Mouse (Mus musculus) monocyte, adult 2 months (primary cell): ENCODE data around the gene AC153137.1.
"Not testable (repeated sequence)": the region's sequence is repeated elsewhere in the genome, so short reads cannot be mapped to it uniquely, and the experiment has no call there.

ENCODE experiments used
- DNase-seq, 2 experiments: peaks; one replicate each; pipeline ENCODE4 v3.0.0; 2022; ENCODE audit warnings: low spot score in 2 of 2, low read depth in 1 of 2

AC153137.1 gene

GRCm38 (mm10) chr1:30977868-30978267 lies at the start of gene AC153137.1:
TSS of gene AC153137.1 (minus strand) at chr1:30977968.
- DNase-seq, result not testable (repeated sequence)

DNA sequence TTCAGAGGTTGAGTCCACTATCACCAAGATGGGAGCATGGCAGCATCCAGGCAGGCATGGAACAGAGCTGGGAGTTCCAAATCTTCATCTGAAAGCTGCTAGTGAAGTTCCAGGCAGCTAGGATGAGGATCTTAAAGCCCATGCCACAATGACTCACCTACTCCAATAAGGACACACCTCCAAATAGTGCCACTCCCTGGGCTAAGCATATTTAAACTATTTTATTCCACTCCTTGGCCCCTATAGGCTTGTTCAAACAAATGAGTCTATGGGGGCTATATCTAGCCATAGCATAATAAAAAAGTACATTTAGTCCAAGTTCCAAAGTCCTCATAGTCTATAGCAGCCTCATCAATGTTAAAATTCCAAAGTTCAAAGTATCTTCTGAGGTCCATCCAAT lies 45.4 kb upstream of the AC153137.1 start:
- no peak for DNase-seq

GRCm38 (mm10) chr1:31019283-31019682 lies 41.5 kb upstream of the AC153137.1 start:
- no peak for DNase-seq

DNA sequence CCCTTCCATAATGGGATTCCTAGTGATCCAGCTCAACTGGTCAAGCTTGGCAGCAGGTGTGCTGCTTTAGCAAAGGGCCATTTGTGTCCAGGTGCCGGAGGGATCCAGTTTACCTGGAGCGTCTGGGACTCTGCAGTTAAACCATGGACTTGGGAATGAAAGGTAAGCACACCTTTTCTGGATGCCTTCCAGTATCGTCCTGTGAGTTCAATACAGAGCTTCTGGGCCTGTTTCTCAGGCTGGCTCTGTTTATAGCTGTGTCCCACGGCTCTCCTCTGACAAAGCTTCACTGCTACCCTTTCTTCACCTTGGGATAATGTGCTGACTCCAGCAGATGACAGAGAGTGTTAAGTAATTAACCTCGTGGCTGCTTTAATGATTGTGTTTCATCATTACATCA lies 39.6 kb upstream of the AC153137.1 start:
- DNase-seq, result no peak

DNA sequence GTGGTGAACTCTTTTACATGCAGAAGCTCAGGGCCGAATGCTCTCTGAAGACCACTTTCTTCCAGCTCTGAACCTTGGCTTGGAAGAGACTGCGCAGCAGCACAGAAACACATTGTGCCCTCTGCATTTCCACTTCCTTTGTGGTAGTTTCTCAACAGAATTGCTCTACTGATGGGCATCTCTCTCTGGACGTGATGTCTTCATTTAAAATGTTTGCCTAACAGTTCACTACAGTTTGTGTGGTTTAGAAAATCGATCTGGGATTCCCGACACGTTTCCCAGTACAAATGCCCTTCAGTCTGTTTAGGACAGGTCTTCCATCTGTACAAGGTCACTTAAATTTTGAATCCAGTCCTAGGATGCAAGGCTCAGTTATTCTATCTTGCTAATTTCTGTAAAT lies 38.3 kb upstream of the AC153137.1 start:
- DNase-seq, result no peak

- no peak for DNase-seq
Measured at GRCm38 (mm10) chr1:31015261-31015660, 37.5 kb upstream of the AC153137.1 start.

GRCm38 (mm10) chr1:30977239-30977638 lies 529 bp downstream of the AC153137.1 start:
- not testable (repeated sequence) for DNase-seq

DNA sequence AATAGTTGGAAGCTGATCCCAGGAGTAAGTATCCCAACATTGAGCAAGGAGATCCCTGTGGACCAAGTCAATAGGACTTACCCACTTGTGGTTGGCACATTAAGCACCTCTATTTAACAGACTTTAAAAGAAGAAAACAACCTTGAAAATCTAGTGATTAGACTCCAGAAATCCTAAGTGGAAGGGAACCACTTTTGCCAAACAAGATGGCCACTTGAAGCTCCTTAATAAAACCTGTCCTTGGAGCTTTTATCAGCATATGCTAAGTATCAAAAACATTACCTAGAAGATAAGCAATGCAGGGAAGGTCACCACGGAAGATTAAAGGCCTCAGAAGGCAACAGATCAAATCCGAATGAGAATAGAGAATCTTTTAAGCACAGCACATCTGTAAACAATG lies 26.0 kb downstream of the AC153137.1 start:
- DNase-seq, result no peak

DNA sequence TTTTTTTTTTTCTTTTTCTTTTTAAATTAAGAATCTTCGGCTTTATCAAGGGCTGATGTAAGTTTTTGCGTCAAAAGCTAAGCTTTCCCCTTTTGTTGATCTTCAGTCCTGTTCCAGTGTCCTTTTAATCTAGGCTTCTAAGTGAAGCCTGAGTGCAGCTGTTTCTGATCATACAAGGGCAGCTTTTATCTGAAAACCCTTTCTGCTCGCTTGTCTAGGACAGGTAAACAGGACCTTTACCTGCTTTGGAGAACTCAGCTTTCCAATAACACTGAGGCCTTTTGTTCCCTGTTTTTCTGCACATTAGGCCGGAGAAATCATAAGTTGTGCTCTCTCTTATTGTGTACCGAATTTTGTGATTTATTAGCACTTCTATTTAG lies 27.3 kb downstream of the AC153137.1 start:
- no peak for DNase-seq

DNA sequence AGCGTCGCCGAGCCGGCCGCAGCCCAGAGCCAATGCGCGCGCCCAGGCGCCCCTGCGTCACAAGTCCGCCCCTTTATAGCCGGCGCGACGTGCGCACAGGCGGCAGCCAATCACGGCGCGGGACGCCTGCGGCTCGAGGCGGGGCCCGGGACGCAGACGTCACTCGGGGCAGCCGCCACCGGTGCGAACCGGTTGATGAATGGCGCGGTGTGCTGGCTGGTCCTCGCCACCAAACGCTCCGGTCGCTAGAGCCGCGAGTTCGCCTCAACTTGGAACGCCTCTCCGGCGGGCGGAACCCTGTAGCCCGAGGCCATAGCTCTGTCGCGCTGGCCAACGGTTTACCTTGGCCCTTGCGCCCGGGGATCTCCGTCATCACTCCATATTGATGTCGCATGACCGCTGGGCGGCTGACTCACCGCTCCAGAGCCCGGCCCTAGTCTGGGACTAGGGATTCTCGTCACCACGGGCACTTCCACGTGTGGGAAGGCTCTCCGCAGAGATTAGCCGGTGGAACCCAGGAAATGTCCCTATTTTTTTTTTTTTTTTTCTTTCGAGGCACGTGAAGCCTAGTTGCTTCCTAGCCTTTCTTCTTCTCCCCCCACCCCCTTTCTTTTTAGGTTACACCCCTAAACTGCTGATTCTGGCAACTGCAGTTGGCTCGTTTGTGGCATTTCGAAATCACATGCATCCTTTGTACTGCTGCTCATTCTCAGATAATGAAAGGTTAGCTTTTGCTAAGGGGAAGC lies 27.9 kb downstream of the AC153137.1 start:
- peak; percentile 92 to 97 for DNase-seq

DNA sequence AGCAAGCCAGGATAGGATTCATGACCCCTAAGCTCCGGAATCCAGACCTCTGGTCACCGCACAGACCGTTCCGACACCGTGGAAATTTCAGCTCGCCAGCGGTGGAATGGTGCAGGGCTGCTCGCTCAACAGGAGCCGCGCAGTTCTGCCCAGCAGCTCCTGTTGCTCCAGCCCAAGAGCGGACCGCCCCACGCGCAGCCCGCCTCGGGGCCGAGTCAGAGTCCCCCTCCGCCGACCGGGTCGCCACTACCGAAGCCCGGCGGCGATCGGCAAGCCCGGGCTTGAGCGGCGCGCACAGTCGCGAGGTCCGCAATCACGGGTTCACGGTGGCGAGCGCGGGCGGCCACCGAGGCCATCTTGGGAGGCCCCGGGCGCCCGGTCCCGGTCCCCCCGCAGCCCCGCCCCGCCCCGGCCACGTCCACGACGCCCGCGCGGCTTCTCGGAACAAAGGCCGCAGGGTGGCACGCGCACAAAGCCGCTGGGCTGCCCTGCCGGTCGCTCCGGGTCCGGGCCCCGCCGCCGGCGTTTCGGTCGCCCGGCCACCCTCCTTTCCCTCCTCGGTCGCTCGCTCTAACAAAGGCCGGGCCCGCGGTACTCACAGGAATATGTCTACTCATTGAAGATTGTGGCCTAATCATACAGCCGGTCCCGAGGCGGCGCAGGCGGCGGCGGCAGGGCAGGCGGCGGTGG lies 28.7 kb downstream of the AC153137.1 start:
- no peak for DNase-seq

- DNase-seq, result no peak
Measured at GRCm38 (mm10) chr1:30948361-30948949, 29.3 kb downstream of the AC153137.1 start.

DNA sequence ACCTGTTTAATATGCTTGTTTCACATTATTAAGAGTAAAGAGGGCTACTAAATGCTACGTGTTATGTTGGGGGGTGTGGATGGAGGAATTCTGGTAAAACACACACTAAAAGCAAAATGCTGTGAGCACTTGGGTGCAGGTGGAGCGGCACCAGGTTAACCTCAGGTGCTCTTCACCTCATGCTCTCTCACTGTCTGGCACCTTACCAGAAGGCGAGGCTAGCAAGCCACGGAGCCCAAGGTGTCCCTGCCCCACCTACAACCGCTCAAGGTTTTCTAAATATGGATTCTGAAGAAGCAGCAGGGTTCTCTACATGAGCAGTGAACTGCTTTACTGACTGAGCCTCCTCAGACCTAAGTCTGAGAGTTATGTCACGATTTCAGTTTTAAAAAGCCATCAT lies 32.6 kb downstream of the AC153137.1 start:
- no peak for DNase-seq

- no peak for DNase-seq
Measured at GRCm38 (mm10) chr1:30940571-30940970, 37.2 kb downstream of the AC153137.1 start.

- no peak for DNase-seq
Measured at GRCm38 (mm10) chr1:30938392-30938791, 39.4 kb downstream of the AC153137.1 start.

GRCm38 (mm10) chr1:30937396-30937965 lies 40.3 kb downstream of the AC153137.1 start:
- DNase-seq, result no peak

- no peak for DNase-seq
Measured at GRCm38 (mm10) chr1:30936488-30936887, 41.3 kb downstream of the AC153137.1 start.

DNA sequence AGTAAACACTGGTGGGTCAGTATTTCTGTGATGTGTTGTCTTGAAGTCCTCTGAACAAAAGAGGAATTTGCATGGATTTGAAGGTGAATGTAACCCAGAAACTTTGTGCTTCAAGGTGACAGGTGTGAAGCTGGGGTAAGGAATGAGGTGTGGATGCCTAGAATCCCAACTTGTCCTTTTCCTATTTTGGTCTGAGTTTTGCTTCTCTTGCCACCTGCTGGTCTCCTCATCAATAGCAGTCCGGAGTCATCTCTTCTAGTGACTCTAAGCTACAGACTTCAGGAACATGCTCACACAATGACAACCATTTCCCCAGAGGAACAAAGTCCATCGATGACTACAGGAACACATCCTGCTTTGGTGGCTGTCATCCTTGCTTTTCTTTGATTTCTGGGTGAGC lies 46.9 kb downstream of the AC153137.1 start:
- no peak for DNase-seq

- DNase-seq, result no peak
Measured at GRCm38 (mm10) chr1:30930194-30930593, 47.6 kb downstream of the AC153137.1 start.
